Mouse (Mus musculus) cerebral cortex, adult 2 months (tissue): ENCODE data around the gene Prss23.

Experiments
- WGBS: fragments of 180-500 bp; shearing (Covaris S2); methylation state at CpG from one replicate; pipeline ENCODE4 v1.1.7; 2018; 5-methylcytosine and 5-hydroxymethylcytosine counted together

Gene Prss23

GRCm38 (mm10) chr7:89508672-89509071, 18.3 kb downstream of the Prss23 start:
- 48% methylated on average over 4 of the region's 4 CpGs for WGBS

GRCm38 (mm10) chr7:89499516-89500307, 27.3 kb downstream of the Prss23 start:
- 8% methylated on average over 17 of the region's 17 CpGs for WGBS

GRCm38 (mm10) chr7:89483769-89484568, 43.0 kb downstream of the Prss23 start:
- 64% methylated on average over 7 of the region's 7 CpGs for WGBS

- WGBS: 38% methylated on average over 3 of the region's 3 CpGs
These were observed 45.3 kb downstream of the Prss23 start for GRCm38 (mm10) chr7:89481723-89482122.

GRCm38 (mm10) chr7:89478490-89478889, 48.5 kb downstream of the Prss23 start:
- 89% methylated on average over 2 of the region's 2 CpGs for whole genome bisulfite sequencing

GRCm38 (mm10) chr7:89477294-89477999, 49.5 kb downstream of the Prss23 start:
- WGBS: 0% methylated on average over 1 of the region's 1 CpGs

- WGBS: 58% methylated on average over 4 of the region's 4 CpGs
These were observed 53.5 kb downstream of the Prss23 start for GRCm38 (mm10) chr7:89473442-89473841.

- whole genome bisulfite sequencing: 54% methylated on average over 10 of the region's 10 CpGs
These were observed 63.0 kb downstream of the Prss23 start for GRCm38 (mm10) chr7:89463775-89464592.

GRCm38 (mm10) chr7:89463246-89463645, 63.7 kb downstream of the Prss23 start:
- WGBS: 91% methylated on average over 3 of the region's 3 CpGs

- 92% methylated on average over 5 of the region's 5 CpGs for WGBS
These were observed 64.3 kb downstream of the Prss23 start for GRCm38 (mm10) chr7:89462646-89463207.

- WGBS: 87% methylated on average over 3 of the region's 3 CpGs
These were observed 65.6 kb downstream of the Prss23 start for GRCm38 (mm10) chr7:89461351-89461750.

- WGBS: 88% methylated on average over 2 of the region's 2 CpGs
These were observed 67.3 kb downstream of the Prss23 start for GRCm38 (mm10) chr7:89459691-89460090.
